Mouse (Mus musculus): ENCODE results near the gene Vmo1.

Gene Vmo1

GRCm38 (mm10) chr11:70467902-70468619 lies 46.4 kb downstream of the Vmo1 start:
- DNase-seq, result no peak

GRCm38 (mm10) chr11:70465824-70466223 lies 48.6 kb downstream of the Vmo1 start:
- no peak for DNase-seq

GRCm38 (mm10) chr11:70465211-70465610 lies 49.2 kb downstream of the Vmo1 start:
- DNase-seq, result no peak

- DNase-seq, result no peak
These were observed 50.4 kb downstream of the Vmo1 start for GRCm38 (mm10) chr11:70463970-70464369.
